Mouse (Mus musculus) spleen, adult 2 months (tissue): Measurements from ENCODE around the gene Med25. TPM values are rescaled to one million over a fixed set of nuclear protein-coding genes. Genes with fewer than 3 reads are reported as not detected.

Experiments
- DNase-seq, 2 experiments: peaks; one replicate each; pipeline versions ENCODE4 v3.0.0 to v3.0.0-alpha.2; 2012 to 2021; ENCODE audit warnings: low spot score in 2 of 2, low read depth in 1 of 2
- H3K27ac ChIP-seq: fragments of 200-500 bp; 2 replicates; pipeline ENCODE4 v1.5.1; 2012; ENCODE audit warnings: low read length, inconsistent platforms; ENCODE audit not compliant: insufficient read depth
- H3K27me3 ChIP-seq: fragments of 200-500 bp; 2 replicates; pipeline ENCODE4 v1.6.1; 2012; ENCODE audit warnings: mild to moderate bottlenecking, moderate library complexity, low read length, inconsistent platforms; ENCODE audit not compliant: control insufficient read depth, insufficient read depth
- H3K36me3 ChIP-seq: fragments of 200-500 bp; 2 replicates; pipeline ENCODE4 v1.6.1; 2012; ENCODE audit warnings: mild to moderate bottlenecking, low read length, inconsistent platforms; ENCODE audit not compliant: control insufficient read depth, insufficient read depth
- H3K4me1 ChIP-seq: fragments of 200-500 bp; 2 replicates; pipeline ENCODE4 v1.6.1; 2011; ENCODE audit warnings: inconsistent platforms; ENCODE audit not compliant: control insufficient read depth, insufficient read depth, insufficient read length
- H3K4me3 ChIP-seq: fragments of 200-500 bp; 2 replicates; pipeline ENCODE4 v1.5.1; 2011; ENCODE audit warnings: mild to moderate bottlenecking, inconsistent platforms; ENCODE audit not compliant: insufficient read depth, insufficient read length; ENCODE audit errors: extremely low read depth
- CTCF ChIP-seq: fragments of 200-500 bp; IDR thresholded peaks from 2 replicates; pipeline ENCODE4 v1.5.1; 2011; ENCODE audit warnings: mild to moderate bottlenecking, inconsistent platforms; ENCODE audit not compliant: insufficient read depth, insufficient read length, insufficient replicate concordance; ENCODE audit errors: extremely low read depth
- POLR2A ChIP-seq: fragments of 200-500 bp; IDR thresholded peaks from 2 replicates; pipeline ENCODE4 v1.6.1; 2011; ENCODE audit warnings: low read depth, low read length, inconsistent platforms
- WGBS: fragments of 180-500 bp; shearing (Covaris S2); methylation state at CpG from one replicate; pipeline ENCODE4 v1.1.7; 2018; 5-methylcytosine and 5-hydroxymethylcytosine counted together
- polyA plus RNA-seq: library from polyadenylated mRNA; depleted of rRNA; stranded (reverse); fragments of >200 nt; gene quantifications from 2 replicates; pipeline ENCODE4 v1.2.3, GENCODE M21; 2012

Med25 gene
- polyA plus RNA-seq, 1 experiment, result 113 TPM

- H3K27ac ChIP-seq, result peak overlapping the region; percentile 96
- H3K36me3 ChIP-seq, result peaks cover 18% of the 10 kb centered on the region
- no peaks in the 10 kb centered on the region for H3K27me3 ChIP-seq
- H3K4me1 ChIP-seq, result peaks cover 12% of the 10 kb centered on the region; the same call in 1 of the 2 replicates
- WGBS, result under 1% methylated on average over 41 of the region's 41 CpGs
- peak; percentile 88 to 91 for DNase-seq
- TF ChIP-seq POLR2A, result peak; percentile 1; the same call in 1 of the 2 replicates
- no peak for TF ChIP-seq CTCF
- peak overlapping the region; percentile 89 for H3K4me3 ChIP-seq
Observed at GRCm38 (mm10) chr7:44849416-44850111, 42.9 kb downstream of the Med25 start.

GRCm38 (mm10) chr7:44848561-44849415, 43.7 kb downstream of the Med25 start, which contains the start of the genes Akt1s1 and Tbc1d17:
TSS of gene Akt1s1 (plus strand) at chr7:44848991.
TSS of gene Tbc1d17 (minus strand) at chr7:44849079.
- Histone ChIP-seq H3K36me3 (peaks cover 25% of the 10 kb centered on the region), H3K4me1 (peaks cover 10% of the 10 kb centered on the region; the same call in 1 of the 2 replicates)
- TF ChIP-seq CTCF, result no peak
- peak; percentile 63; the same call in 1 of the 2 replicates for TF ChIP-seq POLR2A

GRCm38 (mm10) chr7:44847772-44848171, 44.7 kb downstream of the Med25 start:
- no peak for DNase-seq
- WGBS, result 74% methylated on average over 5 of the region's 5 CpGs
- TF ChIP-seq CTCF (no peak), POLR2A (no peak)
- Histone ChIP-seq H3K36me3 (peaks cover 35% of the 10 kb centered on the region), H3K4me3 (peak overlapping the region; percentile 89; the same call in 1 of the 2 replicates), H3K4me1 (peaks cover 6% of the 10 kb centered on the region; the same call in 1 of the 2 replicates), H3K27ac (no peak overlapping the region), H3K27me3 (no peaks in the 10 kb centered on the region)

More at GRCm38 (mm10) chr7:44848561-44849415, 43.7 kb downstream of the Med25 start, which contains the start of the genes Akt1s1 and Tbc1d17:
- no peaks in the 10 kb centered on the region for H3K27me3 ChIP-seq
- H3K4me3 ChIP-seq, result peak within 1 kb of the TSS; percentile 89
- H3K27ac ChIP-seq, result peak within 1 kb of the TSS; percentile 96
- under 1% methylated on average over 54 of the region's 54 CpGs for WGBS
- peak; percentile 97 to 100 for DNase-seq

GRCm38 (mm10) chr7:44846804-44847203, 45.7 kb downstream of the Med25 start:
- no peaks in the 10 kb centered on the region for H3K27me3 ChIP-seq
- H3K27ac ChIP-seq, result no peak overlapping the region

GRCm38 (mm10) chr7:44845006-44845405, 47.5 kb downstream of the Med25 start:
- TF ChIP-seq POLR2A (no peak), CTCF (no peak)
- Histone ChIP-seq H3K4me1 (peaks cover 10% of the 10 kb centered on the region), H3K4me3 (no peak overlapping the region), H3K36me3 (peaks cover 49% of the 10 kb centered on the region), H3K27me3 (no peaks in the 10 kb centered on the region), H3K27ac (no peak overlapping the region)
- WGBS, result 95% methylated on average over 10 of the region's 10 CpGs
- DNase-seq, result no peak

More at GRCm38 (mm10) chr7:44846804-44847203, 45.7 kb downstream of the Med25 start:
- no peak for DNase-seq
- H3K4me3 ChIP-seq, result no peak overlapping the region
- peaks cover 6% of the 10 kb centered on the region; the same call in 1 of the 2 replicates for H3K4me1 ChIP-seq
- H3K36me3 ChIP-seq, result peaks cover 41% of the 10 kb centered on the region
- TF ChIP-seq CTCF (no peak), POLR2A (no peak)
- 96% methylated on average over 7 of the region's 7 CpGs for WGBS

GRCm38 (mm10) chr7:44841825-44842463, 50.6 kb downstream of the Med25 start:
- TF ChIP-seq POLR2A, result no peak
- TF ChIP-seq CTCF, result no peak
- Histone ChIP-seq H3K4me1 (peaks cover 31% of the 10 kb centered on the region), H3K27ac (no peak overlapping the region), H3K27me3 (no peaks in the 10 kb centered on the region), H3K36me3 (peaks cover 49% of the 10 kb centered on the region), H3K4me3 (no peak overlapping the region)
- DNase-seq, result no peak
- 82% methylated on average over 8 of the region's 8 CpGs for WGBS
